Mouse (Mus musculus) limb, embryonic 12.5 days (tissue): Measurements from ENCODE around the gene Kcnk10. TPM values are rescaled to one million over a fixed set of nuclear protein-coding genes. Genes with fewer than 3 reads are reported as not detected.

Experiments used
- ATAC-seq: fragments of 200-750 bp; cut with Nextera tagmentation; 2 replicates; pipeline ENCODE4 v1.8.0; 2017; ENCODE audit warnings: low read depth, moderate TSS enrichment; ENCODE audit not compliant: insufficient number of reproducible peaks, insufficient read depth, low FRiP score, low TSS enrichment
- H3K27ac ChIP-seq: fragments of 300-500 bp; sonication (generic); 2 replicates; pipeline ENCODE4 v1.5.1; 2016; ENCODE audit warnings: mild to moderate bottlenecking, moderate library complexity
- H3K27me3 ChIP-seq: fragments of 300-500 bp; sonication (generic); 2 replicates; pipeline ENCODE4 v1.6.1; 2016; ENCODE audit warnings: mild to moderate bottlenecking, moderate library complexity
- H3K36me3 ChIP-seq: fragments of 300-500 bp; sonication (generic); 2 replicates; pipeline ENCODE4 v1.6.1; 2016; ENCODE audit warnings: mild to moderate bottlenecking, moderate library complexity
- H3K4me1 ChIP-seq: fragments of 300-500 bp; sonication (generic); replicated peaks from 2 replicates; pipeline ENCODE4 v1.6.1; 2016
- H3K4me2 ChIP-seq: fragments of 300-500 bp; sonication (generic); 2 replicates; pipeline ENCODE4 v1.6.1; 2016; ENCODE audit warnings: mild to moderate bottlenecking, moderate library complexity
- H3K4me3 ChIP-seq: fragments of 300-500 bp; sonication (generic); replicated peaks from 2 replicates; pipeline ENCODE4 v1.5.1; 2016; ENCODE audit warnings: mild to moderate bottlenecking
- H3K9ac ChIP-seq: fragments of 300-500 bp; sonication (generic); replicated peaks from 2 replicates; pipeline ENCODE4 v1.6.1; 2016; ENCODE audit warnings: mild to moderate bottlenecking, moderate library complexity
- H3K9me3 ChIP-seq: fragments of 300-500 bp; sonication (generic); 2 replicates; pipeline ENCODE4 v1.6.1; 2016; ENCODE audit warnings: mild to moderate bottlenecking, moderate library complexity
- WGBS: fragments of 180-500 bp; shearing (Covaris S2); methylation state at CpG from one replicate; pipeline ENCODE4 v1.1.7; 2016; 5-methylcytosine and 5-hydroxymethylcytosine counted together
- polyA plus RNA-seq: library from polyadenylated mRNA; unstranded; fragments of >200 nt; fragmentation: Nextera tagmentation; extraction: Ambion mirVana; gene quantifications from 2 replicates; pipeline ENCODE4 v1.2.1, GENCODE M21; 2016

The Kcnk10 gene
- polyA plus RNA-seq, 1 experiment from 2014 or later = 0.21 TPM

GRCm38 (mm10) chr12:98444860-98445259 is 133.2 kb downstream of the Kcnk10 start:
- Histone ChIP-seq H3K4me3 (no peak overlapping the region), H3K36me3 (no peaks in the 10 kb centered on the region), H3K9me3 (no peaks in the 10 kb centered on the region), H3K27ac (no peak overlapping the region), H3K27me3 (no peaks in the 10 kb centered on the region), H3K4me2 (no peak overlapping the region), H3K9ac (no peak overlapping the region), H3K4me1 (no peaks in the 10 kb centered on the region)
- ATAC-seq = no peak
- 89% methylated on average over 5 of the region's 5 CpGs for WGBS

DNA sequence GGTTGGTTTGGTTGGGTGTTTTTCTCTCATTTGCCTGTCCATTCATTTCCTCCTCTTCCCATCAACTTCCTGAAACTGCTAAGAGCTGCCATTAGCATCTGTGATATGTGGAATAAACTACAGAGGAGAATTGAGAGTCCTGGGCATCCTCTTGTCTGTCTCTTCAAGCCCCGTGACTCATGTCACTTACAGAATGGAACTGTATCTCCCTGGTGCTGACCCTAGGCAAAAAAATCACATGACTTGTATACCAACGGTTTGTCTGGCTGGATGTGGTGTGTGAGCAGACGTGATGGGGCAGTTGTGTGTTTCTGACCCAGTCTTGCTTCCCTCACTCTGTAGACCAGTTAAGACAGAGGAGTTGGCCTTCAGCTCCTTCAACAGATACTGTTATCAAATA is 134.4 kb downstream of the Kcnk10 start:
- Histone ChIP-seq H3K4me1 (no peaks in the 10 kb centered on the region), H3K27me3 (no peaks in the 10 kb centered on the region), H3K9me3 (no peaks in the 10 kb centered on the region), H3K9ac (no peak overlapping the region), H3K27ac (no peak overlapping the region), H3K4me3 (no peak overlapping the region), H3K36me3 (no peaks in the 10 kb centered on the region), H3K4me2 (no peak overlapping the region)
- no peak for ATAC-seq
- 88% methylated on average over 3 of the region's 3 CpGs for WGBS

DNA sequence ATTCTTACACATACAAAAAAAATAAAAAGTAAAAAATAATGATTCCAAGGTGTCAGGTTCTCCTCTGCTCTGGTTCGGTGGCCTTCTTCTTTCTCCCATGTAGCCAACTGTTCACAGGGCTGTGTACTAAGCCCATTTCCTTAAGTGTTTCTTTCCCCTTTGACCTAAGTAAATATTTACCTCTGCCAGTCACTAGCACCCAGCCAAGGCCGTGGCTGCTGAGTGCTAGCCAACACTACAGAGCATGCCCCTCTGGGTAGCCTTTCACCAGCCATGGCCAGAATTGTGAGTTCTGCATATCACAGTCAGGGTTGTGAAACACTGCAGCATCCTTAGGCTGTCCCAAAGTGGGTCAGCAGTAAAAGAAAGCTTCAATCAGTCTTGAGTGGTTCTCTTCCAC is 140.0 kb downstream of the Kcnk10 start:
- no peaks in the 10 kb centered on the region for H3K9me3 ChIP-seq
- WGBS = 49% methylated on average over 2 of the region's 2 CpGs
- H3K27ac ChIP-seq = no peak overlapping the region
- no peak overlapping the region for H3K4me3 ChIP-seq
- H3K4me2 ChIP-seq = no peak overlapping the region
- no peaks in the 10 kb centered on the region for H3K27me3 ChIP-seq
- no peak overlapping the region for H3K9ac ChIP-seq
- no peaks in the 10 kb centered on the region for H3K4me1 ChIP-seq
- ATAC-seq = no peak
- H3K36me3 ChIP-seq = no peaks in the 10 kb centered on the region

DNA sequence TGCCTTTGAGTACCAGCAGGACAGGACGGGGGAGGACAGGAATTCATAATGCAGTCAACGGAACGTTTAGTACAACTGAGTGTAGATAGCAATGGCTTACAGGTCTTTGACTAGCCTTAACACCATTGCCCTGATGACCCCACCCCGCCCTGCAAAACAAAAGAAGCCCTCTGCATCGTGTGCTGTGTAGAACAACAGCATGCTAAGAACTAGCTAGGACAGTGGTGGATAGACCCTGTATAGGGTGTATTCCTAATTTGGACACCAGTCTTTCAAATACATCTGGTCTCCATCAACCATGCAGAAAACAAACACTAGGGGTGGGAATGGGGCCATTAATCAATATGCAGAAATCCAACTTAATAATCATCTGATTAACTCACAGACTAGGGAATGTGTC is 147.4 kb downstream of the Kcnk10 start:
- no peak overlapping the region for H3K4me2 ChIP-seq
- no peak overlapping the region for H3K27ac ChIP-seq
- no peak for ATAC-seq
- H3K27me3 ChIP-seq = no peaks in the 10 kb centered on the region
- WGBS = 82% methylated on average over 5 of the region's 5 CpGs
- no peaks in the 10 kb centered on the region for H3K36me3 ChIP-seq
- H3K9ac ChIP-seq = no peak overlapping the region
- H3K4me3 ChIP-seq = no peak overlapping the region
- H3K4me1 ChIP-seq = no peaks in the 10 kb centered on the region
- no peaks in the 10 kb centered on the region for H3K9me3 ChIP-seq

DNA sequence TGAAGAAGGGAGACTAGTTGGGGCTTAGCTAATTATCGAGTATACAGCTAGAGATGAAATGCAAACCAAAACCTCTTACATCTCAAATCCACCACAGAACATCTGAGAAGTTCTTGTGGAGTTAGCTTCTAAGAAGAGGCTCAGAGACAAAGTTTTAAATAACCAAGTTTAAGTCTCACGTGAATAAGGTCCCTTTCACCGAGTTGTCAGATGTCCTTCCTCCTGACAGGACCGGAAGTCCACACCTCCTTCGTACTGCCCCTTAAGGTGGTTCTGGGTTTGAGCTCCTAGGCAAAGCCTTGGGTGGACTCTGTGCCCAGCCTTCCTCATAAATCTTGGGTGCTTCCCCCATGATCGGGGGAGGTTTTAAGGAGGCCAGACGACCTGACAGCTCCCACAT is 156.8 kb downstream of the Kcnk10 start:
- Histone ChIP-seq H3K4me2 (no peak overlapping the region), H3K36me3 (no peaks in the 10 kb centered on the region), H3K27me3 (no peaks in the 10 kb centered on the region), H3K4me1 (no peaks in the 10 kb centered on the region), H3K27ac (no peak overlapping the region), H3K4me3 (no peak overlapping the region), H3K9ac (no peak overlapping the region), H3K9me3 (no peaks in the 10 kb centered on the region)
- no peak for ATAC-seq
- WGBS = 80% methylated on average over 7 of the region's 7 CpGs

- Histone ChIP-seq H3K9ac (no peak overlapping the region), H3K4me3 (no peak overlapping the region), H3K9me3 (no peaks in the 10 kb centered on the region), H3K36me3 (no peaks in the 10 kb centered on the region), H3K27me3 (no peaks in the 10 kb centered on the region), H3K4me2 (no peak overlapping the region), H3K4me1 (no peaks in the 10 kb centered on the region), H3K27ac (no peak overlapping the region)
- WGBS = 72% methylated on average over 6 of the region's 6 CpGs
- ATAC-seq = no peak
Observed at GRCm38 (mm10) chr12:98419849-98420248, 158.3 kb downstream of the Kcnk10 start.

DNA sequence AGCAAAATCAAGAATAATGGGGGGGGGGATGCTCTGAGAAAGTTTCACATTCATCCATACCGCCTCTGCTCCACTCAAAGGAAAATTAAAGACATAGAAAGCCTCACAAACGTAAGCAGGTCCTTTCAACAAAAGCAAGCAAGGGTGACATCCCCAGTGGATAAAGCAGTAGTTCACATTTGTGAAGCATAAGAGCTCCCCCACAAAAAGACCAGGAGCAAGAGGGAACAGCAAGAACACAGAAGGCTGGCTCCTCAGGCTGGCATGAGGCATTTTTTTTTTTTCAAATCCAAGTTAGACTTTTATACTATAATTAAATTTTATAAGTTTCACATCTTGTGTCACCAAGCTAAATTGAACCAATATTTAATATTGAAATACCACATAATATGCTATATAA is 168.5 kb downstream of the Kcnk10 start:
- Histone ChIP-seq H3K4me2 (no peak overlapping the region), H3K36me3 (no peaks in the 10 kb centered on the region), H3K9ac (no peak overlapping the region), H3K9me3 (no peaks in the 10 kb centered on the region), H3K27me3 (no peaks in the 10 kb centered on the region), H3K27ac (no peak overlapping the region), H3K4me3 (no peak overlapping the region), H3K4me1 (peaks cover 8% of the 10 kb centered on the region; the same call in 1 of the 2 replicates)
- WGBS = 61% methylated on average over 2 of the region's 2 CpGs
- no peak for ATAC-seq

DNA sequence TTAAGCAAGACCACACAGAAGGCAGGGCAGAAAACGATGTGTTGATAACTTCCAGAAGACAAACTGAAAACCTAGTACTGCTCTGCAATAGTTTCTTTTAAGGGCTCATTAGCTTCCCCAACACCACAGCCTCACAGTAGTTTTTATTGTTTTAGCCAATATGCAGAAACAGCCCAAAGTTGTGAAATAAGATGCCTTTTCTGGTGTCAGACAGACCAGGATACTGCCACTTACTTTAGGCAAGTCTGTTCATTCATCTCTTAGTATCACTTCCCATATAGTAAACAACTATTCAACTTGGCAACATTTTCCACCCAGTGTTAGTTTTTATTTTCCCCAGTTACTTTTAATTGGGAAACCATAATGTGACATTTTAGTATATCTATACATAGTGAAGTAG is 171.5 kb downstream of the Kcnk10 start:
- 16% methylated on average over 1 of the region's 1 CpGs for WGBS
- Histone ChIP-seq H3K27me3 (no peaks in the 10 kb centered on the region), H3K4me1 (peaks cover 8% of the 10 kb centered on the region; the same call in 1 of the 2 replicates), H3K4me2 (no peak overlapping the region), H3K9me3 (no peaks in the 10 kb centered on the region), H3K4me3 (no peak overlapping the region), H3K9ac (no peak overlapping the region), H3K36me3 (no peaks in the 10 kb centered on the region), H3K27ac (no peak overlapping the region)
- ATAC-seq = no peak

DNA sequence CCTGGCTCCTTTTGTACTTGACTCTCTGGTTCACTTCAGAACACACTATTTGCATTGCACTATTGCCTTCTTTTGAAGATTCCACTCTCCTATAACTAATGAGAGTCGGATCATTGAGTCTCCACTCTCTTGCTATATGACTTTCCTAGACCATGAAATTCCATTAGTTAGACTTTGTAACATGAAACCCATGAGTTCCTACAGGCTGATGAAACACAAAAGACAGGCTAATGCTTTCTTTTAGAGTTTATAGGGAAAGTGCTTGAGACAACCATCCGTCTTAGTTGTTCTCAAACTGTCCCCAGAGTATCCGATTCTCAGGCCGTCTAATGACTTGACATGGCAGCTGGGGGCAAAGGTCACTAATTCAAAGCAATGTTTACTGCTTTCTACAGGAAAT is 172.0 kb downstream of the Kcnk10 start:
- Histone ChIP-seq H3K27ac (no peak overlapping the region), H3K4me3 (no peak overlapping the region), H3K36me3 (no peaks in the 10 kb centered on the region), H3K4me1 (peaks cover 8% of the 10 kb centered on the region; the same call in 1 of the 2 replicates), H3K9me3 (no peaks in the 10 kb centered on the region), H3K4me2 (no peak overlapping the region), H3K27me3 (no peaks in the 10 kb centered on the region), H3K9ac (no peak overlapping the region)
- WGBS = 7% methylated on average over 4 of the region's 4 CpGs
- no peak for ATAC-seq

DNA sequence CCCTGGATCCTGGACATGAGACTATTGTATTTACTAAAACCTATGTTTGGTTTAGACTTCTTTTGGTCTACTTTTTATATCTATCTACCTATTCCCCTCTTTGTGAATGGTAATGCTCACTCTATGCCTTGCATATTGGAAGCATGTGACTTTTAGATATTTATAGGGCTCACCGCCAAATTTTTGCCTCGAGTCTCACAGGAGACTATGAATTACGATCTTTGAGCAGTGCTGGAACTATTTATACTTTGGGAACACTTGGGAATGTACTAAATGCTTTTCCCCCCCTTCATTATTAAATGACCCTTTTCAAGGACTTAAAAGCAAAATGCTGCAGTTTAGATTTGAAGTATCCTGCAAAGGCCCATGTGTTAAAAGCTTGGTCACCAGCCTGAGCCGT is 181.5 kb downstream of the Kcnk10 start:
- H3K27ac ChIP-seq = no peak overlapping the region
- ATAC-seq = 0 out of 2 replicates have a peak, but pooled peaks have one; percentile 6
- H3K4me1 ChIP-seq = no peaks in the 10 kb centered on the region; the same call in 1 of the 2 replicates
- no peak overlapping the region for H3K9ac ChIP-seq
- no peak overlapping the region for H3K4me3 ChIP-seq
- H3K4me2 ChIP-seq = no peak overlapping the region
- H3K9me3 ChIP-seq = no peaks in the 10 kb centered on the region
- no peaks in the 10 kb centered on the region for H3K36me3 ChIP-seq
- no peaks in the 10 kb centered on the region for H3K27me3 ChIP-seq
- 47% methylated on average over 4 of the region's 4 CpGs for WGBS

DNA sequence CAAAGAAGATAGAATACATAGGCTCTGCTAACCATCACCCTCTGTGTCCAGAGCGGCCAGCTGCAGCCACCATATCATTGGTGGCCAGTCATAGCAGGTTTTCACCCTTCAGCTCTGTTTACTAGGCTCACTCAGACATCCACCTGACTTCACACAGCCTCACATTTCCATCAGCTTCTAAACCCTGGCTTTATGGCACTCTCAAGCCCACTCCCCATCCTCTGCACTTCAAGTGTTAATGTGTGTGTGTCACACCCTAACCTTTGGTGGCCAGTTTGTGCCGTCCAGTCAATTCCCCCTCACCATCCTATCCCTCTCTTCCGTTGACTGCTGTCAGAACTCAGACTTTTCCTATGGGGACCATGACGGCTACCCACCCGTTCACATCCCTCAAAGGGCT is 184.0 kb downstream of the Kcnk10 start:
- Histone ChIP-seq H3K4me3 (no peak overlapping the region), H3K9ac (no peak overlapping the region), H3K27me3 (no peaks in the 10 kb centered on the region), H3K4me1 (no peaks in the 10 kb centered on the region; the same call in 1 of the 2 replicates), H3K36me3 (no peaks in the 10 kb centered on the region), H3K4me2 (no peak overlapping the region), H3K27ac (no peak overlapping the region), H3K9me3 (no peaks in the 10 kb centered on the region)
- 92% methylated on average over 5 of the region's 5 CpGs for WGBS
- ATAC-seq = no peak

DNA sequence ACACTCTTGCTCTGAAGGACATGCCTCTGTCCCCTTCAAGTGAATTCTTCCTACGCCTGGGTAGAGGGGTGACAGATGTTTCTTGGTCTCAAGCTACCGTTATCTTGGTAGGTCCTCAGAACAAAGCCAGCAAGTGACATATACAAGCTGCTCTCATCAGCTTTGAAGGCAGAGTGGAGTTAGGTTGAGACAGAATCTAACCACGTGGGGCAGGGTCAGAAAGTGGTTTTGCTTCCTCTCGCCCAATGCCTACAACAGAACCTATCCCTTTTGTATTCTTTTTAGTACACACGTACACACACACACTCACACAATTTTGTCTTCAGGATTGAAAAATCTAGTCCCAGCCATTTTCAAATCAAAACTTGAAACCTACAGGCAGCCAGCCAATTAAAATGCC is 186.8 kb downstream of the Kcnk10 start:
- no peaks in the 10 kb centered on the region for H3K4me1 ChIP-seq
- H3K4me3 ChIP-seq = no peak overlapping the region
- no peaks in the 10 kb centered on the region for H3K36me3 ChIP-seq
- no peak overlapping the region for H3K4me2 ChIP-seq
- no peaks in the 10 kb centered on the region for H3K9me3 ChIP-seq
- ATAC-seq = no peak
- whole genome bisulfite sequencing = 79% methylated on average over 5 of the region's 5 CpGs
- H3K27me3 ChIP-seq = no peaks in the 10 kb centered on the region
- H3K9ac ChIP-seq = no peak overlapping the region
- H3K27ac ChIP-seq = no peak overlapping the region
